In genomic region chr1:163599926-163600890, GRCm38 (mm10) we compare ENCODE assay signal across 21 mouse cellular contexts.
A peak's percentile ranks its signal among the peaks of the same experiment; 100 is the strongest.
DNase-seq lines count a peak whose midpoint lies in the region; ATAC-seq and TF ChIP-seq lines count a peak whose summit lies in the region.
"Had no signal": no experiment of that assay in that cellular context is flagged by ENCODE, and none has a peak within 500 bp of the region (broad histone marks: within the 10 kb centered on the region; RNA-seq: fewer than 3 reads in every experiment).

No protein-coding gene starts in this region.

- 64% methylated on average over 7 of the region's 7 CpGs for WGBS in hindbrain, embryonic 16.5 days
- WGBS in hindbrain, postnatal 0 days, result 46% methylated on average over 7 of the region's 7 CpGs

- no peaks in the 10 kb centered on the region for H3K4me1 ChIP-seq in hindbrain, embryonic 16.5 days (ENCODE audit: control insufficient read depth, insufficient read depth, low read depth, low read length)
- H3K4me1 ChIP-seq in hindbrain, postnatal 0 days (ENCODE audit: insufficient read depth, low read length), result no peaks in the 10 kb centered on the region
- peaks cover 2% of the 10 kb centered on the region; the same call in 1 of the 2 replicates for H3K4me1 ChIP-seq in embryonic fibroblast, embryonic 13.5 days (ENCODE audit: control insufficient read depth, insufficient read depth, low read length)
- H3K4me1 ChIP-seq: heart, embryonic 15.5 days; midbrain, embryonic 12.5 days; stomach, embryonic 15.5 days had no signal

- no peak for TF ChIP-seq CTCF in hindbrain, postnatal 0 days (IDR thresholded peaks at IDR 0.05; ENCODE audit: low read depth)
- no peak for TF ChIP-seq CTCF in embryonic fibroblast, embryonic 13.5 days (IDR thresholded peaks at IDR 0.05; ENCODE audit: borderline replicate concordance, insufficient read depth, low read length)

- H3K9ac ChIP-seq in hindbrain, embryonic 16.5 days (ENCODE audit: low read depth, low read length), result no peak overlapping the region
- H3K9ac ChIP-seq in hindbrain, postnatal 0 days (replicated peaks; ENCODE audit: low read length), result no peak overlapping the region
- H3K9ac ChIP-seq: heart, embryonic 15.5 days; midbrain, embryonic 12.5 days; stomach, embryonic 15.5 days had no signal

- H3K27ac ChIP-seq in hindbrain, embryonic 16.5 days (ENCODE audit: low read depth, low read length), result no peak overlapping the region
- H3K27ac ChIP-seq in hindbrain, postnatal 0 days, result no peak overlapping the region
- peak overlapping the region; percentile 36; the same call in 1 of the 2 replicates for H3K27ac ChIP-seq in embryonic fibroblast, embryonic 13.5 days (ENCODE audit: insufficient read depth, low read length)
- H3K27ac ChIP-seq: gastrocnemius, adult 2 months; heart, embryonic 15.5 days; macrophage; midbrain, embryonic 12.5 days; stomach, embryonic 15.5 days had no signal

- TF ChIP-seq POLR2A in embryonic fibroblast, embryonic 13.5 days (IDR thresholded peaks at IDR 0.05; ENCODE audit: low read depth, low read length), result no peak

- H3K4me2 ChIP-seq in hindbrain, embryonic 16.5 days (ENCODE audit: low read length), result no peak overlapping the region
- no peak overlapping the region for H3K4me2 ChIP-seq in hindbrain, postnatal 0 days (ENCODE audit: low read depth, low read length)
- H3K4me2 ChIP-seq: heart, embryonic 15.5 days; midbrain, embryonic 12.5 days; stomach, embryonic 15.5 days had no signal

- no peaks in the 10 kb centered on the region for H3K36me3 ChIP-seq in hindbrain, embryonic 16.5 days (ENCODE audit: control insufficient read depth, insufficient read depth, low read length)
- H3K36me3 ChIP-seq in hindbrain, postnatal 0 days (ENCODE audit: insufficient read depth, low read length), result no peaks in the 10 kb centered on the region
- H3K36me3 ChIP-seq: heart, embryonic 15.5 days; midbrain, embryonic 12.5 days; stomach, embryonic 15.5 days had no signal

- ATAC-seq in hindbrain, embryonic 16.5 days, result peak; percentile 50
- ATAC-seq in hindbrain, postnatal 0 days, result no peak
- no peak for ATAC-seq in erythroblast, adult 5-6 weeks (replicated peaks; ENCODE audit: low FRiP score, poor library complexity, severe bottlenecking)

- H3K9me3 ChIP-seq in hindbrain, embryonic 16.5 days (ENCODE audit: control insufficient read depth, low read length), result no peaks in the 10 kb centered on the region
- no peaks in the 10 kb centered on the region for H3K9me3 ChIP-seq in hindbrain, postnatal 0 days (ENCODE audit: low read length)
- H3K9me3 ChIP-seq: heart, embryonic 15.5 days; midbrain, embryonic 12.5 days; stomach, embryonic 15.5 days had no signal

- no peak overlapping the region for H3K4me3 ChIP-seq in hindbrain, embryonic 16.5 days (ENCODE audit: low read length)
- no peak overlapping the region for H3K4me3 ChIP-seq in hindbrain, postnatal 0 days (ENCODE audit: low read length)
- no peak overlapping the region for H3K4me3 ChIP-seq in embryonic fibroblast, embryonic 13.5 days (ENCODE audit: insufficient read depth, low read length)
- H3K4me3 ChIP-seq: gastrocnemius, adult 2 months; heart, embryonic 15.5 days; midbrain, embryonic 12.5 days; stomach, embryonic 15.5 days had no signal

- H3K27me3 ChIP-seq in hindbrain, embryonic 16.5 days (replicated peaks; ENCODE audit: control insufficient read depth, insufficient read depth, low read length), result no peaks in the 10 kb centered on the region
- no peaks in the 10 kb centered on the region for H3K27me3 ChIP-seq in hindbrain, postnatal 0 days (ENCODE audit: insufficient read depth, low read length)
- H3K27me3 ChIP-seq: heart, embryonic 15.5 days; midbrain, embryonic 12.5 days; stomach, embryonic 15.5 days had no signal

- peak; percentile 4 for DNase-seq in embryo, embryonic 11 days
- DNase-seq in embryo, embryonic 9.5 days (ENCODE audit: extremely low spot score), result no peak
- no peak for DNase-seq in hindbrain, postnatal 0 days (ENCODE audit: low spot score)
- peak; percentile 3 for DNase-seq in brain, adult 2 months (ENCODE audit: low read depth, low spot score)
- DNase-seq: B cell, adult 2 months; cerebellum, adult 18-20 months; gastrocnemius, adult 2 months; heart, adult 18-20 months; kidney, adult 2 months; kidney, postnatal 36 days; layer of hippocampus, adult 9-11 months; liver; lung, adult 2 months; spleen, adult 18-20 months had no signal

Comparison
In these comparisons a context has a peak if more than half of its experiments do, and no peak if none do; other contexts are left out.
1. DNase-seq: peak in embryo, embryonic 11 days (single experiment) and brain, adult 2 months (single experiment); none in embryo, embryonic 9.5 days (single experiment) and hindbrain, postnatal 0 days (single experiment).